Mouse (Mus musculus) kidney, adult 18-20 months (tissue): ENCODE data around the gene Olfr435.
"Not testable (repeated sequence)": the region's sequence is repeated elsewhere in the genome, so short reads cannot be mapped to it uniquely, and the experiment has no call there.

Source experiments
- DNase-seq: peaks from one replicate; pipeline ENCODE4 v3.0.0; 2021

Olfr435 gene

GRCm38 (mm10) chr6:43196781-43197180 is at the start of gene Olfr435:
Gene Olfr435 (plus strand): TSS chr6:43197146.
- no peak for DNase-seq

GRCm38 (mm10) chr6:43159502-43159901 is 37.4 kb upstream of the Olfr435 start:
- no peak for DNase-seq

- DNase-seq: no peak
Observed at GRCm38 (mm10) chr6:43162982-43163381, 34.0 kb upstream of the Olfr435 start, which contains the start of gene Olfr437. Gene Olfr437 (plus strand): TSS chr6:43163282.

GRCm38 (mm10) chr6:43167246-43167645 is 29.7 kb upstream of the Olfr435 start:
- no peak for DNase-seq

GRCm38 (mm10) chr6:43171840-43172239 is 25.1 kb upstream of the Olfr435 start, which contains the start of gene Olfr13:
Gene Olfr13 (plus strand): TSS chr6:43172140.
- DNase-seq: no peak

GRCm38 (mm10) chr6:43178129-43178528 is 18.8 kb upstream of the Olfr435 start:
- no peak for DNase-seq

GRCm38 (mm10) chr6:43178584-43179501 is 18.1 kb upstream of the Olfr435 start:
- DNase-seq: no peak

GRCm38 (mm10) chr6:43190986-43191385 is 6.0 kb upstream of the Olfr435 start:
- DNase-seq: no peak

GRCm38 (mm10) chr6:43198094-43198493 is 1.1 kb downstream of the Olfr435 start:
- DNase-seq: no peak

GRCm38 (mm10) chr6:43202786-43203185 is 5.8 kb downstream of the Olfr435 start:
- DNase-seq: no peak

- DNase-seq: no peak
Observed at GRCm38 (mm10) chr6:43205355-43205754, 8.4 kb downstream of the Olfr435 start.

- DNase-seq: not testable (repeated sequence)
Observed at GRCm38 (mm10) chr6:43212873-43213272, 15.9 kb downstream of the Olfr435 start, which contains the start of gene Olfr434. Gene Olfr434 (plus strand): TSS chr6:43213021.

- not testable (repeated sequence) for DNase-seq
Observed at GRCm38 (mm10) chr6:43231255-43231654, 34.3 kb downstream of the Olfr435 start, which contains the start of gene Olfr47. Gene Olfr47 (plus strand): TSS chr6:43231529.

GRCm38 (mm10) chr6:43242061-43242460 is 45.1 kb downstream of the Olfr435 start:
- no peak for DNase-seq

- DNase-seq: no peak
Observed at GRCm38 (mm10) chr6:43247396-43247795, 50.5 kb downstream of the Olfr435 start.

GRCm38 (mm10) chr6:43252994-43253393 is 56.0 kb downstream of the Olfr435 start:
- DNase-seq: no peak
